Mouse (Mus musculus) T-cell, adult 2 months (primary cell): ENCODE measurements around the gene Rrp1b.

Experiments used
- DNase-seq: peaks from one replicate; pipeline ENCODE4 v3.0.0; 2022; ENCODE audit warnings: low spot score

Rrp1b gene

GRCm38 (mm10) chr17:32035609-32036508 is at the start of gene Rrp1b, which contains the start of gene Hsf2bp:
Gene Rrp1b (plus strand): TSS chr17:32036100.
Gene Hsf2bp (minus strand): TSS chr17:32036349.
- DNase-seq, result peak; percentile 73

- DNase-seq, result no peak
Observed at GRCm38 (mm10) chr17:31986915-31987314, 49.0 kb upstream of the Rrp1b start.

GRCm38 (mm10) chr17:31989035-31989434 is 46.9 kb upstream of the Rrp1b start:
- no peak for DNase-seq

GRCm38 (mm10) chr17:31992004-31992403 is 43.9 kb upstream of the Rrp1b start:
- no peak for DNase-seq

GRCm38 (mm10) chr17:31993354-31993753 is 42.5 kb upstream of the Rrp1b start:
- no peak for DNase-seq

GRCm38 (mm10) chr17:31994132-31994531 is 41.8 kb upstream of the Rrp1b start:
- no peak for DNase-seq

GRCm38 (mm10) chr17:31995784-31996183 is 40.1 kb upstream of the Rrp1b start:
- no peak for DNase-seq

GRCm38 (mm10) chr17:31996331-31996730 is 39.6 kb upstream of the Rrp1b start:
- no peak for DNase-seq

GRCm38 (mm10) chr17:31998351-31998750 is 37.5 kb upstream of the Rrp1b start:
- no peak for DNase-seq

- DNase-seq, result no peak
Observed at GRCm38 (mm10) chr17:32003251-32003650, 32.6 kb upstream of the Rrp1b start.

- DNase-seq, result no peak
Observed at GRCm38 (mm10) chr17:32006800-32007199, 29.1 kb upstream of the Rrp1b start.

- DNase-seq, result no peak
Observed at GRCm38 (mm10) chr17:32011694-32012093, 24.2 kb upstream of the Rrp1b start.

- no peak for DNase-seq
Observed at GRCm38 (mm10) chr17:32012254-32012653, 23.6 kb upstream of the Rrp1b start.

GRCm38 (mm10) chr17:32013659-32014058 is 22.2 kb upstream of the Rrp1b start:
- no peak for DNase-seq

- no peak for DNase-seq
Observed at GRCm38 (mm10) chr17:32016481-32016880, 19.4 kb upstream of the Rrp1b start.

GRCm38 (mm10) chr17:32018127-32018894 is 17.6 kb upstream of the Rrp1b start:
- DNase-seq, result no peak

GRCm38 (mm10) chr17:32021981-32022380 is 13.9 kb upstream of the Rrp1b start:
- DNase-seq, result no peak

GRCm38 (mm10) chr17:32022551-32022950 is 13.3 kb upstream of the Rrp1b start:
- DNase-seq, result no peak

- peak; percentile 44 for DNase-seq
Observed at GRCm38 (mm10) chr17:32023088-32023487, 12.8 kb upstream of the Rrp1b start.

- DNase-seq, result no peak
Observed at GRCm38 (mm10) chr17:32024671-32025073, 11.2 kb upstream of the Rrp1b start.

- peak; percentile 41 for DNase-seq
Observed at GRCm38 (mm10) chr17:32025386-32025785, 10.5 kb upstream of the Rrp1b start.

- no peak for DNase-seq
Observed at GRCm38 (mm10) chr17:32027666-32028065, 8.2 kb upstream of the Rrp1b start.

GRCm38 (mm10) chr17:32028301-32028700 is 7.6 kb upstream of the Rrp1b start:
- no peak for DNase-seq
